Mouse (Mus musculus): ENCODE measurements at regions not wholly inside any gene's neighbourhood (a gene's known extent, or its start where the extent isn't known, plus 50 kb on each side); places are given as distances from the start of the nearest gene placed in this dataset.

DNA sequence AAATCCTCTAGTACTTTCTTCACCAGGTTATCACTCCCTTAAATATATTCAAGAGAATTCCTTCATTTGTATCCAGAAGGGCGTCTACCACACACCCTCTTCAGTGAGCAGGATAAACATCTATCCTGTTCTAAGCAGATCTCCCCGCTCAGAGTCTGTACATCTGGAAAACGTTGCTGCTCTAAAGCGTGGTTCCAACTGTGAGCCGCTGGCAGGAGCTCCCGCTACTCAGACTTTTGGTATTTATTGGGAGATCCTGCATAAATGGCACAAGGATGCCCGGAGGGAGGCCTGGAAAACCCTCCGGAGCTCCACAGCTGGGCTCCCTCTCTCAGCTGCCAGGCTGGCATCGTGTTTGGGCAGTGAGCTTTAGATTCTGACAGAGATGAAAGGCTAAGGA, 54.3 kb upstream of the Sestd1 start:
- Histone ChIP-seq H3K36me3 (no peaks in the 10 kb centered on the region), H3K9ac (no peak overlapping the region), H3K27ac (no peak overlapping the region), H3K9me3 (replicated peaks) (no peaks in the 10 kb centered on the region), H3K27me3 (no peaks in the 10 kb centered on the region), H3K4me2 (no peak overlapping the region), H3K4me1 (replicated peaks) (no peaks in the 10 kb centered on the region), H3K4me3 (replicated peaks) (no peak overlapping the region)
- ATAC-seq (ENCODE audit: low read depth) (no peak), DNase-seq (no peak)
- WGBS (ENCODE audit: insufficient replicate concordance), result 70% methylated on average over 9 of the region's 9 CpGs

DNA sequence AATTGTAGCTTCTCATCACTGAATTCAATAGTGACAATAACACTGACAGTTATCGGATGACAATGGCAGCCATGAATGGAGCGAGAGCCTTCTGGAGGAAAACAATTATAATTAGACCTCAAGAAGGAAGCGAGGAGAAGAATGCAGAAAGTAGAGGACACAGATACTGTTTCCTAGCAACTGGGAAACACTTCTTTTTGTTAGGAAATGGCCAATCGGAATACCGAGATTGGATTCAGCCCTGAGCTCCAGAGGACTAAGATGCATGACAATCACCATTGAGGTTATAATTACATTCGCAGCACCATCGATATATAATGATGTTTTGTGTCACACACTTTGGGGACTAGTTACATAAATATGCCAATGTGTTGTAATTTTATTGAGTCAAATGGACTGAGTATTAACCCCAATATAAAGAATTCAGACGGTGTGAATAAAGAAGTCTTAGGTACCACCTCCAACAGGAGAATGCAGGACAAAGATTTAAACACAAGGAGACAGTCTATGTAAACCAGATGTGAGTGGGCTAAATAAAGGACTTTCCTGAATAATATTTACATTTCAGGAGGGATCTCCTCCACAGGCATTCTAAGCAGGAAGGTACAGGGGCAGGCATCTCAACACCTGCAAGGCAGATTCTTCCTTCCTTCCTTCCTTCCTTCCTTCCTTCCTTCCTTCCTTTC, 53.1 kb upstream of the Sestd1 start:
- Histone ChIP-seq H3K27me3 (no peaks in the 10 kb centered on the region), H3K9me3 (replicated peaks) (no peaks in the 10 kb centered on the region), H3K4me1 (replicated peaks) (no peaks in the 10 kb centered on the region), H3K36me3 (no peaks in the 10 kb centered on the region), H3K4me3 (replicated peaks) (no peak overlapping the region), H3K4me2 (no peak overlapping the region), H3K9ac (no peak overlapping the region), H3K27ac (no peak overlapping the region)
- DNase-seq (no peak), ATAC-seq (ENCODE audit: low read depth) (no peak)
- 63% methylated on average over 8 of the region's 8 CpGs for WGBS (ENCODE audit: insufficient replicate concordance)
